Mouse (Mus musculus): ENCODE results near the gene Adam33.

GRCm38 (mm10) chr2:131097087-131097486 is 33.5 kb upstream of the Adam33 start:
- TF ChIP-seq POLR2A (IDR thresholded peaks at IDR 0.05; ENCODE audit: borderline replicate concordance, insufficient read depth, low read length) (no peak), CTCF (IDR thresholded peaks at IDR 0.05; ENCODE audit: borderline replicate concordance, insufficient read depth, low read depth, low read length) (no peak)
